Mouse (Mus musculus): ENCODE measurements around the gene Slc9a5.

DNA sequence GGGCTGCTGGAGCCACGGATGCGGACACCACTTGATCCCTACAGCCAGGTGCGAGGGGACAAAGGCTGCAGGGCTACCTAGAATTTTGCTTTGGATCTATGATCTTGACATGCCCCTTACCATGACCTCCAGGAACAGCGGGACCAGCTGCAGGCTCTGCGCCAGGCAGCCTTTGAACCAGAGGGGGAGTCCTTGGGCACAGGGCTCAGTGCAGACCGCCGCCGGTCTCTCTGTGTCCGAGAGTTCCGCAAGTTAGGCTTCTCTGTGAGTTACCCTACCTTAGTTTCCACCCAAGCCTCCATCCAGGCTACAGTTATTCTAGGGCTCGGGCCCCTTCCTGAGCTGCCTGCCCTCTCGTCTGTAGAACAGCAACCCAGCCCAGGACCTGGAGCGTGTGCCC is 41.0 kb upstream of the Slc9a5 start:
- TF ChIP-seq CTCF (IDR thresholded peaks at IDR 0.05; ENCODE audit: low read depth, low read length) (no peak), POLR2A (IDR thresholded peaks at IDR 0.05; ENCODE audit: borderline replicate concordance, low read depth, low read length) (no peak)
